Mouse (Mus musculus): ENCODE data around the gene Ccdc85b.

GRCm38 (mm10) chr19:5429806-5430205 lies 27.9 kb downstream of the Ccdc85b start:
- no peak for TF ChIP-seq POLR2A (IDR thresholded peaks at IDR 0.05; ENCODE audit: borderline replicate concordance, control insufficient read depth, low read depth, low read length)
- no peak for TF ChIP-seq CTCF (IDR thresholded peaks at IDR 0.05; ENCODE audit: control insufficient read depth, insufficient read depth, low read length)
